Mouse (Mus musculus) urinary bladder, postnatal 36 days (tissue): ENCODE results near the gene Tnfaip8l3.
"Not testable (repeated sequence)": the region's sequence is repeated elsewhere in the genome, so short reads cannot be mapped to it uniquely, and the experiment has no call there.

Experiments used
- DNase-seq, 2 experiments: peaks; one replicate each; pipeline ENCODE4 v3.0.0; 2022; ENCODE audit warnings: low spot score in 2 of 2, mixed read lengths in 1 of 2

The Tnfaip8l3 gene

GRCm38 (mm10) chr9:54068032-54068649 is at the start of gene Tnfaip8l3:
Tnfaip8l3 (minus strand) TSS chr9:54068388.
- peak; percentile 14 to 24 for DNase-seq

- DNase-seq: no peak
These were observed 44.5 kb upstream of the Tnfaip8l3 start for GRCm38 (mm10) chr9:54112726-54113125.

GRCm38 (mm10) chr9:54098636-54099035 is 30.4 kb upstream of the Tnfaip8l3 start:
- no peak for DNase-seq

GRCm38 (mm10) chr9:54097091-54097490 is 28.9 kb upstream of the Tnfaip8l3 start:
- DNase-seq: no peak

GRCm38 (mm10) chr9:54084245-54084644 is 16.1 kb upstream of the Tnfaip8l3 start:
- DNase-seq: no peak

- DNase-seq: no peak
These were observed 9.6 kb upstream of the Tnfaip8l3 start for GRCm38 (mm10) chr9:54077740-54078139.

- DNase-seq: no peak
These were observed 6.7 kb upstream of the Tnfaip8l3 start for GRCm38 (mm10) chr9:54074901-54075300.

- no peak for DNase-seq
These were observed 5.5 kb upstream of the Tnfaip8l3 start for GRCm38 (mm10) chr9:54073688-54074087.

GRCm38 (mm10) chr9:54071474-54072095 is 3.4 kb upstream of the Tnfaip8l3 start:
- DNase-seq: no peak

GRCm38 (mm10) chr9:54069204-54069603 is 1.0 kb upstream of the Tnfaip8l3 start:
- DNase-seq: no peak

GRCm38 (mm10) chr9:54068777-54069176 is 589 bp upstream of the Tnfaip8l3 start:
- peak; percentile 66 to 81 for DNase-seq

- DNase-seq: no peak
These were observed 551 bp downstream of the Tnfaip8l3 start for GRCm38 (mm10) chr9:54067642-54068031.

- no peak for DNase-seq
These were observed 3.4 kb downstream of the Tnfaip8l3 start for GRCm38 (mm10) chr9:54064836-54065235.

- DNase-seq: no peak
These were observed 4.5 kb downstream of the Tnfaip8l3 start for GRCm38 (mm10) chr9:54063655-54064054.

- DNase-seq: no peak
These were observed 6.5 kb downstream of the Tnfaip8l3 start for GRCm38 (mm10) chr9:54061666-54062065.

- DNase-seq: no peak
These were observed 16.7 kb downstream of the Tnfaip8l3 start for GRCm38 (mm10) chr9:54051298-54052068.

GRCm38 (mm10) chr9:54048978-54049377 is 19.2 kb downstream of the Tnfaip8l3 start:
- DNase-seq: no peak

- DNase-seq: no peak
These were observed 25.1 kb downstream of the Tnfaip8l3 start for GRCm38 (mm10) chr9:54043067-54043466.

GRCm38 (mm10) chr9:54037717-54038116 is 30.5 kb downstream of the Tnfaip8l3 start:
- DNase-seq: no peak

- no peak for DNase-seq
These were observed 33.5 kb downstream of the Tnfaip8l3 start for GRCm38 (mm10) chr9:54034691-54035090.

- DNase-seq: no peak
These were observed 45.4 kb downstream of the Tnfaip8l3 start for GRCm38 (mm10) chr9:54022795-54023194.

GRCm38 (mm10) chr9:53994528-53994927 is 73.7 kb downstream of the Tnfaip8l3 start:
- no peak for DNase-seq

- not testable (repeated sequence) for DNase-seq
These were observed 75.6 kb downstream of the Tnfaip8l3 start for GRCm38 (mm10) chr9:53992567-53992966.
